In the genomic region with DNA sequence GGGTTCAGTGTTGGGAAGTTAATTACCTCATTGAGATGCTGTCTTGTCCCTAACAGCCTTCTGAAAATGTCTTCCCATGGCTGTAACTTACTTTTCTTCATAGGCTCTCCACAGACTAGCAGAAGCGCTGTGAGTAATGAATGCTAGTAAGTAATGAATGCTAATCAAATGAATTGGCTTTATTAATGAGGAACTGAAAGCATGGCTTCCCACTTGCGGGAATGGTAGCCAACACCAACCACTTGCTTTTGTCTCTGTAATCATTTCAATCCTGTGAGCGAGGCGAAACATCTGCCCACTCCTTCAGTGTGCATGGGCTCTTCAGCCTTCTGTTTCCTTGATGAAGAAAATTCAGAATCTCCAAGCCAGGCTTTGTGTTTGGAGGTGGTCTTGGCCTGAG, we compare ENCODE assay signal across 31 mouse cellular contexts. TPM values are rescaled to one million over a fixed set of nuclear protein-coding genes. Genes with fewer than 3 reads are reported as not detected.
DNase-seq lines count a peak whose midpoint lies in the region; ATAC-seq and TF ChIP-seq lines count a peak whose summit lies in the region.
"Had no signal": no experiment of that assay in that cellular context is flagged by ENCODE, and none has a peak within 500 bp of the region (broad histone marks: within the 10 kb centered on the region; RNA-seq: fewer than 3 reads in every experiment).

No protein-coding gene starts in this region.

- DNase-seq in forebrain, embryonic 14.5 days (ENCODE audit: low spot score) = peak; percentile 65
- DNase-seq in heart, adult 11 months = peak; percentile 23
- no peak for DNase-seq in heart, adult 8-10 months (ENCODE audit: low spot score)
- DNase-seq in layer of hippocampus, postnatal 10 days (ENCODE audit: low spot score in 2 of 2) = no peak
- DNase-seq: adrenal gland, postnatal 10 days; adrenal gland, postnatal 36 days; B cell, adult 2 months; cerebellum, adult 11 months; cerebellum, adult 2 months; cerebellum, adult 9-11 months; cerebellum, postnatal 25 days; gastrocnemius, postnatal 10 days; gastrocnemius, postnatal 36 days; heart, adult 2 months; heart, postnatal 10 days; heart, postnatal 36 days; kidney, adult 18-20 months had no signal

- H3K27me3 ChIP-seq in forebrain, embryonic 14.5 days (replicated peaks; ENCODE audit: control insufficient read depth, insufficient read depth, low read length) = 0 out of 2 replicates have a peak, but pooled peaks cover 3% of the 10 kb centered on the region
- H3K27me3 ChIP-seq in forebrain, embryonic 15.5 days = no peaks in the 10 kb centered on the region
- 0 out of 2 replicates have a peak, but pooled peaks cover 3% of the 10 kb centered on the region for H3K27me3 ChIP-seq in intestine, postnatal 0 days (replicated peaks; ENCODE audit: control insufficient read depth, insufficient read depth, low read length)
- H3K27me3 ChIP-seq: CH12.LX; intestine, embryonic 15.5 days; Patski had no signal

- peaks cover 3% of the 10 kb centered on the region; the same call in 1 of the 2 replicates for H3K4me1 ChIP-seq in forebrain, embryonic 14.5 days (ENCODE audit: control insufficient read depth, insufficient read depth, low read length)
- 0 out of 2 replicates have a peak, but pooled peaks cover 5% of the 10 kb centered on the region for H3K4me1 ChIP-seq in forebrain, embryonic 15.5 days
- H3K4me1 ChIP-seq in intestine, postnatal 0 days (replicated peaks; ENCODE audit: control insufficient read depth, insufficient read depth, low read length) = no peaks in the 10 kb centered on the region
- H3K4me1 ChIP-seq: embryonic facial prominence, embryonic 12.5 days; intestine, embryonic 15.5 days had no signal

- H3K4me2 ChIP-seq in forebrain, embryonic 14.5 days (ENCODE audit: low read length) = no peak overlapping the region
- no peak overlapping the region for H3K4me2 ChIP-seq in forebrain, embryonic 15.5 days (replicated peaks)
- no peak overlapping the region for H3K4me2 ChIP-seq in intestine, postnatal 0 days (replicated peaks; ENCODE audit: low read depth)
- H3K4me2 ChIP-seq: embryonic facial prominence, embryonic 12.5 days; embryonic facial prominence, embryonic 15.5 days; heart, embryonic 12.5 days; heart, embryonic 15.5 days; hindbrain, embryonic 13.5 days; intestine, embryonic 15.5 days had no signal

- no peak overlapping the region for H3K9ac ChIP-seq in forebrain, embryonic 14.5 days (ENCODE audit: low read length)
- no peak overlapping the region for H3K9ac ChIP-seq in forebrain, embryonic 15.5 days (replicated peaks)
- H3K9ac ChIP-seq in intestine, postnatal 0 days (ENCODE audit: low read depth, low read length) = no peak overlapping the region
- H3K9ac ChIP-seq: embryonic facial prominence, embryonic 12.5 days; embryonic facial prominence, embryonic 15.5 days; heart, embryonic 12.5 days; heart, embryonic 15.5 days; hindbrain, embryonic 13.5 days; intestine, embryonic 15.5 days had no signal

- TF ChIP-seq CTCF in intestine, postnatal 0 days (IDR thresholded peaks at IDR 0.05; ENCODE audit: low read depth) = no peak

- H3K9me3 ChIP-seq in forebrain, embryonic 14.5 days (replicated peaks; ENCODE audit: control insufficient read depth, low read length) = no peaks in the 10 kb centered on the region
- no peaks in the 10 kb centered on the region for H3K9me3 ChIP-seq in forebrain, embryonic 15.5 days
- no peaks in the 10 kb centered on the region for H3K9me3 ChIP-seq in intestine, postnatal 0 days (ENCODE audit: control insufficient read depth)
- H3K9me3 ChIP-seq: embryonic facial prominence, embryonic 12.5 days; embryonic facial prominence, embryonic 15.5 days; G1E; heart, embryonic 12.5 days; heart, embryonic 15.5 days; hindbrain, embryonic 10.5 days; hindbrain, embryonic 13.5 days; intestine, embryonic 15.5 days had no signal

- ATAC-seq in forebrain, embryonic 14.5 days = peak; percentile 40
- no peak for ATAC-seq in forebrain, embryonic 15.5 days (replicated peaks)
- peak; percentile 61 for ATAC-seq in granulocyte monocyte progenitor cell, adult 5-6 weeks (replicated peaks; ENCODE audit: poor library complexity, severe bottlenecking)
- ATAC-seq in intestine, postnatal 0 days = no peak
- ATAC-seq: hindbrain, embryonic 16.5 days; intestine, embryonic 15.5 days; Patski had no signal

- H3K4me3 ChIP-seq in forebrain, embryonic 14.5 days (ENCODE audit: low read depth, low read length) = no peak overlapping the region
- H3K4me3 ChIP-seq in forebrain, embryonic 15.5 days = no peak overlapping the region
- no peak overlapping the region for H3K4me3 ChIP-seq in intestine, postnatal 0 days (ENCODE audit: low read depth, low read length)
- H3K4me3 ChIP-seq: embryonic facial prominence, embryonic 12.5 days; embryonic facial prominence, embryonic 15.5 days; heart, adult 2 months; heart, embryonic 12.5 days; heart, embryonic 15.5 days; hindbrain, embryonic 10.5 days; hindbrain, embryonic 13.5 days; intestine, embryonic 15.5 days had no signal

- no peaks in the 10 kb centered on the region for H3K36me3 ChIP-seq in forebrain, embryonic 14.5 days (ENCODE audit: control insufficient read depth, insufficient read depth, low read length)
- no peaks in the 10 kb centered on the region for H3K36me3 ChIP-seq in forebrain, embryonic 15.5 days
- H3K36me3 ChIP-seq in intestine, postnatal 0 days (ENCODE audit: control insufficient read depth, insufficient read depth) = no peaks in the 10 kb centered on the region
- H3K36me3 ChIP-seq: embryonic facial prominence, embryonic 12.5 days; embryonic facial prominence, embryonic 15.5 days; G1E; heart, embryonic 12.5 days; heart, embryonic 15.5 days; hindbrain, embryonic 10.5 days; hindbrain, embryonic 13.5 days; intestine, embryonic 15.5 days had no signal

- no peak overlapping the region for H3K27ac ChIP-seq in forebrain, embryonic 14.5 days (ENCODE audit: low read depth, low read length)
- H3K27ac ChIP-seq in forebrain, embryonic 15.5 days (replicated peaks) = no peak overlapping the region
- no peak overlapping the region for H3K27ac ChIP-seq in intestine, postnatal 0 days (ENCODE audit: low read depth, low read length)
- H3K27ac ChIP-seq: embryonic facial prominence, embryonic 12.5 days; embryonic facial prominence, embryonic 15.5 days; heart, adult 2 months; heart, embryonic 15.5 days; hindbrain, embryonic 10.5 days; hindbrain, embryonic 13.5 days; intestine, embryonic 15.5 days had no signal

- WGBS in forebrain, embryonic 14.5 days = 28% methylated on average over 4 of the region's 4 CpGs
- WGBS in forebrain, embryonic 15.5 days = 26% methylated on average over 4 of the region's 4 CpGs
- 91% methylated on average over 4 of the region's 4 CpGs for WGBS in intestine, postnatal 0 days

RNA-seq across cellular contexts. Expression of gene Glis3, which starts 5.6 kb away (rescaled TPM):
- 0.46 and 1.1 TPM in 2 replicates for polyA plus RNA-seq in forebrain, embryonic 14.5 days (2014; fragmentation: Nextera tagmentation; extraction: Ambion mirVana)
- polyA plus RNA-seq in forebrain, embryonic 15.5 days (2015; fragmentation: Nextera tagmentation; extraction: Ambion mirVana) = 0.77 and 1.2 TPM in 2 replicates
- total RNA-seq in heart, adult 8-10 months (2022) = 1 to 10 TPM in 3 of 4 experiments, under 1 TPM in 1; 0.98 to 1.7 (median 1.5) TPM
- 8.9 and 10.0 TPM in 2 replicates for total RNA-seq in granulocyte monocyte progenitor cell, adult 5-6 weeks (2014; fragmentation: Nextera tagmentation)
- 3.4 and 4.5 TPM in 2 replicates for total RNA-seq in granulocyte monocyte progenitor cell, adult 5-6 weeks (2017)
- 0.59 and 0.86 TPM in 2 replicates for polyA plus RNA-seq in intestine, postnatal 0 days (2015; fragmentation: Nextera tagmentation; extraction: Ambion mirVana)
- total RNA-seq in layer of hippocampus, postnatal 10 days (2021) = 1 to 10 TPM; 5.9 to 6.4 TPM
- total RNA-seq: CH12.LX had no signal
- polyA plus RNA-seq: G1E had no signal

Comparison
In these comparisons a context has a peak if more than half of its experiments do, and no peak if none do; other contexts are left out.
1. ATAC-seq: peak in forebrain, embryonic 14.5 days (single experiment) and granulocyte monocyte progenitor cell, adult 5-6 weeks (single experiment); none in forebrain, embryonic 15.5 days (single experiment) and intestine, postnatal 0 days (single experiment).
2. DNase-seq: peak in forebrain, embryonic 14.5 days (single experiment) and heart, adult 11 months (single experiment); none in heart, adult 8-10 months (single experiment) and layer of hippocampus, postnatal 10 days (0 of 2).